Mouse (Mus musculus): ENCODE measurements around the gene Gm11146.

DNA sequence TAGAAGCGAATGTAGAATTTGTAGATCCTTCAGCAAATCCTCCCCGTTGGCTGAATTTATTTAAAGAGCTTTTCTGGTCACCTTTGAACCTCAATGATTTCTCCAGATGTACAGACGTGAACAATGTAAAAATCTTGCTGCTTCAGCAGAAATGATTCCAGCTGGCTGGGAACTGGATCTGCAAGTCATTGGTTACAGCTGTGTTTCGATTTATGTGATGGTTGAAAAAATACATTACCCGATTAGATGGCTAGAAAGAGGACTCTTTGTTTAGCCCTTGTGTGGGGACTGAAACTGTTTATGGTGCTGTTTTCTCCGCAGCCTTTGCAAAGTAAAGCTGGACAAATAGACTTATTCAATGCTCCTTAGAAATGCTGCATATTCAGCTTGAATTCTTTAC, 34.6 kb upstream of the Gm11146 start:
- TF ChIP-seq CTCF (IDR thresholded peaks at IDR 0.05; ENCODE audit: control insufficient read depth, insufficient read depth, low read length) (no peak), POLR2A (IDR thresholded peaks at IDR 0.05; ENCODE audit: borderline replicate concordance, control insufficient read depth, low read depth, low read length) (no peak)

Measured in bone marrow, adult 2 months (tissue).